Mouse (Mus musculus): Measurements from ENCODE around the gene Cpne6. TPM values are rescaled to one million over a fixed set of nuclear protein-coding genes. Genes with fewer than 3 reads are reported as not detected.
A peak's percentile ranks its signal among the peaks of the same experiment; 100 is the strongest.

The Cpne6 gene
- total RNA-seq, 2 experiments from 2014 or later, result not detected

DNA sequence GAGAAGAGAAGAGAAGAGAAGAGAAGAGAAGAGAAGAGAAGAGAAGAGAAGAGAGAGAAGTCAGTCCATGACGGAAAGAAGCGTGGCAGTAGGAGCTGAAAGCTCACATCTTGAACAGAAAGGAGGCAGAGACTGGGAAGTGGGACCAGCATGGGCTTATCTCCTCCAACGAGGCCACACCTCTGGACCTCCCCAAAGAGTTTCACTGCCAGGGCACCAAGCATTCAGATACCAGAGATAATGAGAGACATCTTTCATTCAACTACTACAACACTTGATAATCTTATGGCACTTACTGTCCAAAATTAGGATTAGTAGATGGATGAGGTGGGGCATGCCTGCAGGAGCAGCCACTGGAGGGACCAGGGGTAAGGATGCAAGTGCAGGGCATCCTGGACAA is 45.5 kb downstream of the Cpne6 start:
- DNase-seq, result no peak

DNA sequence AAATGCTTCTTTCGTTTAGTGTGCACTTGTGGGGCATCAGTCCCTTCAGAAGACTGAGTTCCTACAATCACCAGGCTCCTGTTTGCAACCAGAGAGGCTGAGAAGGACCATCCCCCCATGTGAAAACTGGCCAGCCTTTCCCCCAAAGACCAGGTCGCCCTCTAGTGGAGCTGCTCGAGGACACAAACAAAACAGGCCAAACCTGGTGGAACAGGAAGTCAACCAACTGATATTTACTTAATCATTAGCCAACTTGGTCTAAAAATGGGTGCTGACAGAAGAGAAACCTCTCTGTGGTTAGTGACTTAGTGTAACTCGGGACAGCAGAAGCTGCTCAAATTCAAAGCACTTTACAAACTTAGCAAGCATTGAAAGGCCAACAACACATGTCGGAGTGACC is 46.8 kb downstream of the Cpne6 start:
- peak; percentile 80 to 88 for DNase-seq

DNA sequence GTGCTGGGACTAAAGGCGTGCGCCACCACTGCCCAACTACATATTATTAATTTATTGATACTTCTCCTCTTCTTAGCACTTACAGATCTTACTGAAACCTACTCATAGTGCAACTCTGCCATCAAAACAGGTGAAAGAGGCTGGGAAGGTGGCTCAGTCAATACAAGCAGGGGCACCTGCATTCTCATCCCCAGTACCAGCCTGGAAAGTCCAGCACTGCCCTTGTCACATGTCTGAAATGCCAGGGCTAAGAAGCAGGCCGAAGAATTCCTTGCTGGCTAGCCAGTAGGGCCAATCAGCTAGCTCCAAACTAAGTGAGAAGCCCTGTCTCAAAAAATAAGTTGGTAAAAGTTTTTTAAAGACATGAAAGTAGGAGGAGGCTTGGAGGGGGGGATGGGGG is 47.3 kb downstream of the Cpne6 start:
- DNase-seq, result no peak

DNA sequence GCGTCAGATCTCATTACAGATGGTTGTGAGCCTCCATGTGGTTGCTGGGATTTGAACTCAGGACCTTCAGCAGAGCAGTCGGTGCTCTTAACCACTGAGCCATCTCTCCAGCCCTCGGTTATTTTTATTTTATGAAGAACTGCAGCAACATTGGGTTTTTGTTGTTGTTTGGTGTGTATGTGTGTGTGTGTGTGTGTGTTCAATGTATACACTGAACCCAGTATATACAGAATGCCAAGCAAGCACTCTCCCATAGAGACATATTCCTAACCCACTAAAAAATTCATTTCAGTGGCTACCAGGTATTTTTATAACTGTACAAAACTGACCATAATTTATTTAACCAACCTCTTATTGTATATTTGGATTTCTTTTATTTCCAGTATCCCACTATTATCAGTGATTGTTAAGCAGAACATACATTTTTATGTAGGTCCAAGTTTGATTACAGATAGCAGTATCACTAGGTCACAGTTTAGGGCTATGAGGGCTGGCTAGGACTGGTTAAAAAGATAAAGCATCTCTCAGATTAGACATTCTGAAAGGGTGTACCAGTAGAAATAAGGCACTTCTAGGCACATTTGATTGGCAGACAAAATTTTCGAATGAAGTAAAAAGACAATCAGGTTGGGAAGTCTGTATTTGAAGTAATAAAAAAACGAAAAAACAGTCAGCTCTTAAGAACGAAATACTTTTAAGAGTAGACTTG is 48.6 kb downstream of the Cpne6 start:
- DNase-seq, result no peak

DNA sequence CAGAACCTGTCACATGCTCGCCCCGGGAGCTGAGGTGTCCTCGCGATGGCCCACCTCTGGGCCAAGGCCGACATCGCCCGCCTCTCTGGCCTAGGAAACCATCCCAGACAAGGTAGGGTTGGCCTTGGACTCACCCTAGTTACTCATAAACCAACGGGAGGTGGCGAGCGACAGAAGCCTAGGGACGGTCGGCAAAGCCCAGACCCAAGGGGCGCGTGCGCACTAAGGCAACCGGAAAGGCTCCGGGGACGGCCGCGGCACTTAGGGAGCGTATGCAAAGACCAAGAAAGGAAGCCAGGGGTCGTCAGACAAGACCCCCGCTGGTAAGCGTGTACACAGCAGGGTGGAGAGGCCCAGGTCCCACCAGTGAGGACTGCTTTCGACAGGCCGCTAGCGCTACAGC is 49.6 kb downstream of the Cpne6 start, which contains the start of gene Dcaf11:
Dcaf11 (plus strand) TSS at position 208 of the 403 bp plus-strand sequence.
- DNase-seq, result peak; percentile 94

DNA sequence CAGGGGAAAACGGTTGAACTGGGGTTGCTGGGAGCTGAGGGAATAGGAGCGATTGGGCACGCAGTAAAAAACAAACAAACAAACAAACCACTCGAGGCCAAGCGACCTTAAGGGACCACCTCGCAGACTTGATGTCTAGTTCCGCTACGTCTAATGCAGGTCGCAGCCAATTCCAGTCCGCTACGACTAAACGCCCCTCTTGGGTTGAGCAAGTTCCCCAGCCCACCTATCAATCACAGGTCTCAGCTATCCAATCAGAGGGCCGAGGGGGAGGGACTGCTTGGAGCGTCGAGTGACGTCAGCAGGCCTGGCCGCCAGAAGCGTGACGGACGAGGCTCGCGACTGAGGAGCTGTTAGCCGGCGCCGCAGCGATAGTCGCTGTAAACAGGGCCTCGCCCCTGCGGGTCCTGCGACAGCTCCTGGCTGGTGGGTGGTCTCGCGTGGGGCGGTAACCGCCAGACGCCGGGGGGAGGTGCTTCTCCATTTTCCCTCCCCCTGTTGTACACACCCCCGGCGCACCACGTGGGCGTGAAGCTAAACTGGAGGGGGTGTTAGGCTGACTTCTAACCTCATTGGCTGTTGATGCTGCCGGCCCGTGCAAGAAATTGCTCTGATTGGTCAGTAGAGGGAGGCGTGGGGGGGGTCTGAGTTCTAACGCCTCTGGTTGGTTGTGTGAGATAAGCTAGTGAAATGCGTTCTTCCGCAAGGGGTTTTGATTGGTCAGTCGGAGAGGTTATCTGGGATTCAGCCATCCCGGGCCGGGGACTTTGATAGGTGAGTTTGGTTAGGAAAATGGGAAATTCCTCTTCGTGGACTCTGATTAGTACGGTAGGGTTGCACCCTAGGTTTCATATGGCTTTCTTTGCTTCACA is 50.2 kb downstream of the Cpne6 start, which contains the start of gene A730061H03Rik:
A730061H03Rik (minus strand) TSS at position 205 of the 872 bp plus-strand sequence.
- peak; percentile 98 for DNase-seq

DNA sequence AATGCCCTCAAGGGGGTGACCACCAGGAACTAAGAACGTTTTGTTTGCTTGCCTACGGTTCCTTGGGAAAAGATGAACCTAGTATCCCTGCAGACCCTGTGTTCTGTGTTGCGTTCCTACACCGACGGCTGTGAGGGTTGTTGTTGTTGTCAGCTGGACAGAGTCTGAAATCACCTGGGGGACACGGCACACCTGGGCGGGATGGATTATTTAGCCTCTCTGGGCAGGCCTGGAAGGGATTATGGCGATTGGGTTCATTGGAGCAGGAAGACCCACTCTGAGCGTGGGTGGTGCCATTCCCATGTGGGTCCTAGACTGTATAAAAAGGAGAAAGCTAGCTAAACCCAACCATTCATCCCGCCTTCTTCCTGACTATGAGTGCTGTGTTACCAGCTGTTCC is 51.6 kb downstream of the Cpne6 start:
- no peak for DNase-seq

DNA sequence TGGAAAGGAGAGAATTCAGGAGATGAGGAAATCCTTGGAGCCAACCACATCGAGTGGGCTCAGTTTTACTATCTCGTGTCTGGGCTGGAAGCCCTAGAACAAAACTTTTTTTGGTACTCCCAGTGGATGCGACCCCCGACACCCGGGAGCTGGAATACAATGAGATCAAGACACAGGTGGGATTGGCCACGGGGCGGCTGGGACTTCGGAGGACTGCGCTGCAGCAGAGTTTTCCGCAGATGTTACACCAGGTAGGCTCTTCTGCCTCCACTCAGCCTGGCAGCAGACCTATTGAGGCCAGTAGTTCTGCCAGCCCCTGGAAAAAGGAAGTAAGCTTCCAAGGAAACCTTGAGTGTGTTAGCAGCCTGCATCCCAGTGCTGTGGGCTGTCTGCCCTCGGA is 53.0 kb downstream of the Cpne6 start:
- DNase-seq, result no peak

DNA sequence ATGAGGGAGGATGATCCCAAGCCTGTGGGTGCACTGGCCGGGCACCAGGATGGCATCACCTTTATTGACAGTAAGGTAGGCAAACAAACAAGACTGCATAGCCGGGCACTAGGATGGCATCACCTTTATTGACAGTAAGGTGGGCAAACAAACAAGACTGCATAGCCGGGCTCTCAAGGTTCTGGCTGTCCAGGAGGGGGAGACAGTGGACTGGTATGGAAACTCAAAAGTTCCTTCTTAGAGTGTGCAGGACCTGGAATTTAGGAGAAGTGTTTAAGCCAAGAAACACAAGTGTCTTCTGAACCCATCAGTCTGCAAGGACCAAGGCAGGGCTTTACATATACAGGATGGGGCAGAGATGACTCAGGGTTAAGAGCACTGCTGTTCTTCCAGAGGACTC is 55.5 kb downstream of the Cpne6 start:
- DNase-seq, result no peak

Other genes with a start within 250 kb of the Cpne6 start
- 10 to 100 TPM; 90.2 to 91.6 TPM for gene Dhrs4, start 31.7 kb upstream of the Cpne6 start, total RNA-seq (2021)
- 1 to 10 TPM; 3.6 to 4.6 TPM for gene Carmil3, start 19.8 kb upstream of the Cpne6 start, total RNA-seq (2021)
- gene Nrl, start 14.5 kb downstream of the Cpne6 start, total RNA-seq (2021), result not detected
- gene Pck2, start 29.8 kb downstream of the Cpne6 start, total RNA-seq (2021), result 10 to 100 TPM; 29.4 to 39.9 TPM
- 100 to 1,000 TPM; 110 to 139 TPM for gene Dcaf11, start 49.6 kb downstream of the Cpne6 start, total RNA-seq (2021)
- gene A730061H03Rik, start 50.0 kb downstream of the Cpne6 start, total RNA-seq (2021), result 1 to 10 TPM in 1 of 2 experiments, not detected in 1; 1.0 TPM
- 1 to 10 TPM in 1 of 2 experiments, under 1 TPM in 1; 0.63 to 1.5 TPM for gene Fitm1, start 65.2 kb downstream of the Cpne6 start, total RNA-seq (2021)
- 100 to 1,000 TPM; 203 to 361 TPM for gene Psme1, start 67.7 kb downstream of the Cpne6 start, total RNA-seq (2021)
- gene Emc9, start 74.9 kb downstream of the Cpne6 start, total RNA-seq (2021), result 10 to 100 TPM; 28.0 to 45.9 TPM
- gene Psme2, start 80.7 kb downstream of the Cpne6 start, total RNA-seq (2021), result 100 to 1,000 TPM; 311 to 396 TPM
- 10 to 100 TPM; 33.7 to 33.9 TPM for gene Rnf31, start 81.3 kb downstream of the Cpne6 start, total RNA-seq (2021)
- 10 to 100 TPM; 30.3 to 30.6 TPM for gene Irf9, start 93.1 kb downstream of the Cpne6 start, total RNA-seq (2021)
- 1 to 10 TPM; 5.8 to 6.6 TPM for gene Rec8, start 107.6 kb downstream of the Cpne6 start, total RNA-seq (2021)
- gene Ipo4, start 125.5 kb downstream of the Cpne6 start, total RNA-seq (2021), result 100 to 1,000 TPM; 112 to 157 TPM
- not detected for gene Gm49378, start 127.5 kb downstream of the Cpne6 start, total RNA-seq (2021)
- gene Tm9sf1, start 133.4 kb downstream of the Cpne6 start, total RNA-seq (2021), result 10 to 100 TPM; 83.2 to 98.1 TPM
- 1 to 10 TPM; 1.6 to 1.7 TPM for gene Tssk4, start 139.7 kb downstream of the Cpne6 start, total RNA-seq (2021)
- 10 to 100 TPM; 43.6 to 76.9 TPM for gene Mdp1, start 150.1 kb downstream of the Cpne6 start, total RNA-seq (2021)
- gene Gmpr2, start 161.5 kb downstream of the Cpne6 start, total RNA-seq (2021), result 10 to 100 TPM; 26.6 to 28.9 TPM
- gene Nedd8, start 161.7 kb downstream of the Cpne6 start, total RNA-seq (2021), result 100 to 1,000 TPM; 335 to 393 TPM
- 10 to 100 TPM; 30.8 to 35.6 TPM for gene Tinf2, start 171.4 kb downstream of the Cpne6 start, total RNA-seq (2021)
- under 1 TPM; 0.26 TPM for gene Tgm1, start 203.5 kb downstream of the Cpne6 start, total RNA-seq (2021)
- 10 to 100 TPM; 17.2 to 25.1 TPM for gene Rabggta, start 211.8 kb downstream of the Cpne6 start, total RNA-seq (2021)
- 10 to 100 TPM; 72.7 to 73.2 TPM for gene Dhrs1, start 235.2 kb downstream of the Cpne6 start, total RNA-seq (2021)
- 10 to 100 TPM; 17.3 to 20.7 TPM for gene Nop9, start 235.2 kb downstream of the Cpne6 start, total RNA-seq (2021)
- 1 to 10 TPM in 1 of 2 experiments, under 1 TPM in 1; 0.93 to 1.3 TPM for gene Cideb, start 248.0 kb downstream of the Cpne6 start, total RNA-seq (2021)